Mouse (Mus musculus) bone marrow macrophage, adult 2 months (primary cell): Measurements from ENCODE around the gene Atad2b. TPM values are rescaled to one million over a fixed set of nuclear protein-coding genes. Genes with fewer than 3 reads are reported as not detected.
A peak's percentile ranks its signal among the peaks of the same experiment; 100 is the strongest.
"Not testable (repeated sequence)": the region's sequence is repeated elsewhere in the genome, so short reads cannot be mapped to it uniquely, and the experiment has no call there.

Experiments used
- H3K27ac ChIP-seq: 2 replicates; pipeline ENCODE4 v1.5.1; 2012; ENCODE audit warnings: low read depth, low read length; ENCODE audit not compliant: insufficient read depth
- H3K4me1 ChIP-seq: 2 replicates; pipeline ENCODE4 v1.6.1; 2012; ENCODE audit warnings: low read length; ENCODE audit not compliant: control insufficient read depth, insufficient read depth
- H3K4me3 ChIP-seq: 2 replicates; pipeline ENCODE4 v1.5.1; 2012; ENCODE audit warnings: mild to moderate bottlenecking, low read length, moderate library complexity; ENCODE audit not compliant: insufficient read depth
- CTCF ChIP-seq: IDR thresholded peaks from 2 replicates; pipeline ENCODE4 v1.5.1; 2012; ENCODE audit warnings: low read depth, mild to moderate bottlenecking, low read length, moderate library complexity
- POLR2A ChIP-seq: IDR thresholded peaks from 2 replicates; pipeline ENCODE4 v1.6.1; 2012; ENCODE audit warnings: mild to moderate bottlenecking, low read depth, low read length, borderline replicate concordance
- polyA plus RNA-seq: library from polyadenylated mRNA; stranded (reverse); fragments of >200 nt; gene quantifications from 2 replicates; pipeline ENCODE4 v1.2.4, GENCODE M21; 2012; ENCODE audit not compliant: missing spikeins, insufficient read depth, insufficient read length

Atad2b gene
- polyA plus RNA-seq, 1 experiment = 18.0 TPM

DNA sequence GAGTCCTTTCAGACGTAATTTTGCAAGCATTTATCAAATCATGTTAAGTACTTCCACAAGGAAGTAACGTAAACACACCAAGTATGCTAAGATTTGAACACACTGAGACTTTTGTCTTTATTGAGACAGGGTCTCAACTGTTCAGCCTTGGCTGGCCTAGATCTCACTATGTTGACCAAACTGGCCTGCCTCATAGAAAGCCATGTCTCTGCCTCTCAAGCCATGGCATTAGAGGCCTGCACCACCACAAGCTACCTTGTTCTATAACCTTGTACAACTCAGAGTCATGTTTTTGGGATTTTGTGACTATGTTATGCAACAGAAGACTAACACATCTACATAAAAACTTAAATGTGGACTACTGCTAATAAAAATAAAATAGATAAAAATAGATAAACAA, 35.1 kb upstream of the Atad2b start:
- TF ChIP-seq CTCF (no peak), POLR2A (no peak)
- Histone ChIP-seq H3K4me1 (no peaks in the 10 kb centered on the region), H3K4me3 (no peak overlapping the region), H3K27ac (no peak overlapping the region)

DNA sequence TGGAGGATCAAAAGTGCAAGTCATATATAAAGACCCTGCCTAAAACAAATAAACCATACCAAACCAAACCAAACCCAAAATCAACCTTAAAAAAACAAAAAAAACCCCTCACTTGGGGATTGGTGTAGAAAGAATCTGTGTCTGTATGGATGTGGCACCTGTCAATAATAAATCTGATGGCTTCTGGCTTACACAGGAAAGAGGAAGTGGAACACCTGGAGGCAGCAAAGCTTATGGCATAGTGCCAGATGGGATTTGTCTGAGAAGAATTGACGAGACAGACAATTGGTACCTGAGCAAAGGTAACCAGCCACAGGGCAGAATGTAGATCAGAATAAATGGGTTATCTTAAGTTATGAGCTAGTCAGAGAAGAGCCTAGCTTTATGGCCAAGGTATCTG, 32.1 kb upstream of the Atad2b start:
- no peak for TF ChIP-seq POLR2A
- no peak for TF ChIP-seq CTCF
- Histone ChIP-seq H3K4me1 (no peaks in the 10 kb centered on the region), H3K27ac (no peak overlapping the region), H3K4me3 (no peak overlapping the region)

DNA sequence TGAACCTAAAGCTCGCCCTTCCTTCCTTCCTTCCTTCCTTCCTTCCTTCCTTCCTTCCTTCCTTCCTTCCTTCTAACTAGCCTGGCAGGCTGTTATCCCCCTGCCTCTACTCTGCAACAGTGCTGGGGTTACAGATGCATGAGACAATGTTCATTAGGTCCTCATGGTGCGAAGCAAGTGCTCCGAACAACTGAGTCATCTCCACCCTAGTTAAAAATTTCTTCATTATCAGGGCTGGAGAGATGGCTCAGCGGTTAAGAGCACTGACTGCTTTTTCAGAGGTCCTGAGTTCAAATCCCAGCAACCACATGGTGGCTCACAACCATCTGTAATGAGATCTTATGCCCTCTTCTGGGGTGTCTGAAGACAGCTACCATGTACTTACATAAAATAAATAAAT, 30.6 kb upstream of the Atad2b start:
- not testable (repeated sequence) for H3K4me3 ChIP-seq, H3K27ac ChIP-seq, H3K4me1 ChIP-seq

DNA sequence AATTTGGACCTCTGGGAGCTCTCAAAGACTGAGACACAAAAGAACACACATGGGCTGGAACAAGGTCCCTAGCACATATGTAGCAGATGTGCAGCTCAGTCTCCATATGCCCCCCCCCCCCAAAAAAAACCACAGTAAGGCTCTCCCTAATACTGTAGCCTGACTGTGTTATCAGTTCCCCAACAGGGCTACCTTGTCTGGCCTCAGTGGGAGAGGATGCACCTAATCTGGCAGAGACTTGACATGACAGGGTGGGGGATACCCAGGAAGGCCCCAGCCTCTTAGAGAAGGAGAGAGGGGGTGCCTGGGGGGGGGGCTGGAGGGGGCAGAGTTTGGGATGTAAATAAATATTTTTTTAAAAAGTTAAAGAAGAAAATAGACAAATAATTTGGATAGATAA, 28.4 kb upstream of the Atad2b start:
- Histone ChIP-seq H3K4me3 (no peak overlapping the region), H3K27ac (no peak overlapping the region), H3K4me1 (no peaks in the 10 kb centered on the region)
- TF ChIP-seq POLR2A = no peak
- TF ChIP-seq CTCF = no peak

DNA sequence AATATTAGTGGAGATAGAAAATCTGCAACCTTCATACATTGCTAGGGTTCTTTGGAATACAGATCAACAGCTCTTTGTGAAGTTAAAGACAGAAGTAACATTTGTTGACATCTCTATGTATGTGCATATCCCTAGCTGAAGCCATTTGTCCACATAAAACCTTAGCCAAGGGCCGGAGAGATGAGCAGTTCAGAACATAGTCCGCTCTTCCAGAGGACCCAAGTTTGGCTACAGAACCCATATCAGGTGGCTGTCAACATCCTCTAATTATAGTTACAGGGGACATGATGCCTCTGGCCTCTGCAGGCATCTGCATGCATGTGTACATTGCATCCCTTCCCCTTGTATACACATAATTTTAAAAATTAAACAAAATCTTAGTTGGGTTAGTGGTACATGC, 27.9 kb upstream of the Atad2b start:
- H3K4me1 ChIP-seq = no peaks in the 10 kb centered on the region
- TF ChIP-seq POLR2A (no peak), CTCF (no peak)

DNA sequence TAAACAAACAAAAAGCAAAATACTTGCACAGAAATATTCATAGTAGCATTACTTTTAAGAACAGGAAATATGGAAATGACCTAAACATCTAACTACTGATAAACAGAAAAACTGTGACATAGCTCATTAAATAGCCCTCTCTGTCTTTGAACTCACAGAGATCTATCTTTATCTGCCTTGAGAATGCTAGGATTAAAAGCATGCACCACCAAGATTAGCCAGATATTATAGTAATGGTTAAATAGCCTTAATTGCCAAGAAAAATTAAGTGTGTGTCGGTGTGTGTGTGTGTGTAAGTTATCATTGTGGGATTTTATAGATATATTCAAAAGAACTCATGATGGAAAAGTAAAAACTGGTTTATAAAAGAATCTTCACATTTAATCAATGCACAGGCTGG, 27.3 kb upstream of the Atad2b start:
- Histone ChIP-seq H3K27ac (no peak overlapping the region), H3K4me3 (no peak overlapping the region), H3K4me1 (no peaks in the 10 kb centered on the region)
- TF ChIP-seq POLR2A (no peak), CTCF (no peak)

More for the DNA sequence above, 27.9 kb upstream of the Atad2b start:
- Histone ChIP-seq H3K4me3 (no peak overlapping the region), H3K27ac (no peak overlapping the region)

DNA sequence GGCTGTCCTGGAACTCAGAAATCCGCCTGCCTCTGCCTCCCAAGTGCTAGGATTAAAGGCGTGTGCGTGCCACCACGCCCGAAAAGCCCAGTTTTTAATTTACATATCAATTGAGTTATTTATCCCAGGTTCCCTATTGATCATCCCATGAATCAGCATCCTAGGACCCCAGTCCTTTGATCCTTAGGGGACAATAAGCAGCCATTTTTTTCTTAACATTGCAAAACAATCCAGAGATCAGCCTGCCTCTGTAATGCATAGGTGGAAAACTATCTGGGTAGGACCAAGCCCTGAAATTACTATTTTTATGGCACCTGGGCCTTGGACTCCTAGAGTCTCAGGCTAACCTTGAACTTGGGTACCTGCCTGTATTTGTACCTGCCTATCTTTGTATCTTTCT, 19.1 kb upstream of the Atad2b start:
- no peak overlapping the region for H3K27ac ChIP-seq
- no peak overlapping the region for H3K4me3 ChIP-seq
- no peak for TF ChIP-seq POLR2A
- no peak for TF ChIP-seq CTCF
- no peaks in the 10 kb centered on the region for H3K4me1 ChIP-seq

DNA sequence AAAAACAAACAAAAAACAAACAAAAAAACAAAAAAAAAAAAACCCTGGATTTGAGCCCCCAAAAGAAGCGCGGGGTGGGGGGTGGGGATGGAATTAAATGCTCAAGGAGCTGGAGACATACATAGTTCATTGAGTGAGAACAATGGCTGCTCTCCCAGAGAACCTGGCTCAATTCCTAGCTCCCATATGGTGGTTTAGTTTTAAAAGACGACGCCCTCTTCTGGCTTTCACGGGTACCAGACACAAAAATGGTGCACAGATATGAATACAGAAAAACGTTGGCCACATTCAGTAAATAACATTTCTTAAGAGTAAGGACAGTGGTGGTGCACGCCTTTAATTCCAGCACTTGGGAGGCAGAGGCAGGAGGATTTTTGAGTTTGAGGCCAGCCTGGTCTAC, 11.2 kb upstream of the Atad2b start:
- Histone ChIP-seq H3K4me3 (no peak overlapping the region), H3K4me1 (no peaks in the 10 kb centered on the region), H3K27ac (no peak overlapping the region)
- TF ChIP-seq CTCF (no peak), POLR2A (no peak)

DNA sequence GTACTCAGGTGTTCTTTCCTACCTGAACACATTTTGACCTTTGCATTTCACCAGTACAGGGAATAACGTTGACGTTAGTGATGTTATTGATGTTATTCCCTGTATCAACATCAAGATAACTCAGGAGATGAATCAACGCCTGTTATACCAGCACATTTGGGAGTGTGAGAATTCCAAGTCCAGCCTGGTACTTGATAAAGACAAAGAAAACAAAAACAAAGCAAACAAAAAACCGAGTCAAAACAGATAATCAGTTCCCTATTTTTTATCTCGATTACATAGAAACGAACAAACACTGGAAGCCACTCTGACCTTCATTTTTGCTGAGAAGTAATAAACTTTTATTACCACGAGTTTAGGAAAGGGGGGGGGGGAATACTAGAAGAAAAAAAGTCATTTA, 10.7 kb upstream of the Atad2b start:
- Histone ChIP-seq H3K4me3 (peak overlapping the region; percentile 80), H3K27ac (no peak overlapping the region), H3K4me1 (peaks cover under 1% of the 10 kb centered on the region)
- no peak for TF ChIP-seq CTCF
- TF ChIP-seq POLR2A = no peak

DNA sequence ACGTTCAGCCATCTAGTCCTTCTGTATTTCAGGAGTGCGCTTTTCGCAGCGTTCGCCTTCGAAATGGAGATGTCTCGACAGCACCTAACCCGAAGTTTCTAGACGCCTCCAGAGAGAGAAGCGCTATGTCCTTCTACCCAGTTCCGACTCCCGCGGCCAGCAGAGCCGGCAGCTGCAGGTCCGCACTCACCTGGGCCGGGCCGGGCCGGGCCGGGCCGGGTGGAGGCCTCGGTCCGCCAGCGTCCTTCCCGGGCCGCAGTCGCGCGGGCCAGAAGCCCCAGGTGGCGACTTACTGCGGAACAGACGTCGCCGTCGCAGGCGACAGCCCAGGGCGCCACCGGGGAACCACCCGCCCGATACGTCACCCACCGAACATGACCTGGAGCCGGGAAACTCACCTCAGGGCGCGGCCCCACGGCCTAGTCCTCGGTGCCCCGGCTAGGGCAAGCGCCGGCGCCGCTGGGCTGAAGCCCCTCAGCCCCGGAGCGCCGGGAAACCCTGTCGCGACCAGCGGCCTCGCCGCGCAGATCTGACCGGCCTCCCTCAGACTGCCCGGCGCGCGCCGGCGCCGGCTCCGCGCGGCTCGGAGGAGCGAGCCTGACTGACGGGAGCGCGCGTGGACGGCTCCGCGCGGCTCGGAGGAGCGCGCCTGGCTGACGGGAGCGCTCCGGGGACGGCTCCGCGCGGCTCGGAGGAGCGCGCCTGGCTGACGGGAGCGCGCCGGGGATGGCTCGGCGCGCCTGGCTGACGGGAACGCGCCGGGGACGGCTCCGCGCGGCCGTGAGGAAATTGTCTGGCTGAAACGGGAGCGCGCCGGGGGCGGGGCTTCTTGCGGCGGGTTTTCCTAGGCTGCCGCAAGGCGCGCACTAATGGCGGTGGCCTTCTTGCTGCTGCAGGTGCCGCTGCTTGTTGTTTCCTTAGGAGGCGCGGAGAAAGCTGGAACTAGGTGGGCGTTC, 9.9 kb upstream of the Atad2b start, which contains the start of gene Ubxn2a:
Ubxn2a (minus strand) TSS at position 755 of the 956 bp plus-strand sequence.
- Histone ChIP-seq H3K4me1 (peaks cover 3% of the 10 kb centered on the region), H3K4me3 (peak within 1 kb of the TSS; percentile 80), H3K27ac (peak within 1 kb of the TSS; percentile 67)
- no peak for TF ChIP-seq POLR2A
- TF ChIP-seq CTCF = no peak

DNA sequence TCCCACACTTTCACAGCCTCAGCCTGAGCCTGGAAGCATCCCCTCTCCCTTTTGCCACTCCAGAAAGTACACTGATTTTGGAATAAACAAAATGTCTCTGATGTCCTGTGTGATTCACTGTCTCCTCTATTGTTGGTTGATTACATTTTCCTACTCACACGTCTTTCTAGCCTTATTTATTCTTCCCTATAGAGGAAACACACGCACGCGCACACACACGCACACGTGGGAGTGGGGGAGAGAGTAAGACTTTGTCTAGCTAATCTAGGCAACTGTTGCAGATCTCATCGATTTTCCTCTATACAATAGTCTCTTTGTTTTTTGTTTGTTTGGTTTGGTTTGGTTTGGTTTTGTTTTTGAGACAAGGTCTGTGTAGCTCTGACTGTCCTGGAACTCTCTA, 8.8 kb upstream of the Atad2b start:
- H3K27ac ChIP-seq = no peak overlapping the region

DNA sequence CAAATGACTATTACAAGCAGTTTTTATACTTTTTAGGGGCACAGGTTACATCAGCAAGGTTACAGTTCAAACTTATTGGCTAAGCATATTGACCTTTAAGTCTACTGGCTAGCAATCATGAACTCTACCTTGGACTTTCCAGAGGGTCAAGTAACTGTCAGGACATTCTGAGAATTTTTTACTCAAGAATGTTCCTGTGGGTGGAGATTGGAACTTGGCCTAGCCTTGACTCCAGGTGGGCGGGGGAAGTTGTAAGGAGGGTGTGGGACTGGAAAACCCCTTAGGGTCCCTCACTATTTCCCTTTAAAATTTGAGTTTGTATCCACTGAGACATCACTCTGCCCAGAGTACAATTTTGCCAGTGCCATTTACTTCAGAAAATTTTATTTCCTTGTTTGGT, 6.7 kb upstream of the Atad2b start:
- not testable (repeated sequence) for H3K4me1 ChIP-seq, H3K27ac ChIP-seq, H3K4me3 ChIP-seq

More for the DNA sequence above, 8.8 kb upstream of the Atad2b start:
- Histone ChIP-seq H3K4me1 (peaks cover 3% of the 10 kb centered on the region), H3K4me3 (no peak overlapping the region)
- TF ChIP-seq CTCF (no peak), POLR2A (no peak)
